13 mouse cellular contexts compared by ENCODE assay signal in the genomic region with DNA sequence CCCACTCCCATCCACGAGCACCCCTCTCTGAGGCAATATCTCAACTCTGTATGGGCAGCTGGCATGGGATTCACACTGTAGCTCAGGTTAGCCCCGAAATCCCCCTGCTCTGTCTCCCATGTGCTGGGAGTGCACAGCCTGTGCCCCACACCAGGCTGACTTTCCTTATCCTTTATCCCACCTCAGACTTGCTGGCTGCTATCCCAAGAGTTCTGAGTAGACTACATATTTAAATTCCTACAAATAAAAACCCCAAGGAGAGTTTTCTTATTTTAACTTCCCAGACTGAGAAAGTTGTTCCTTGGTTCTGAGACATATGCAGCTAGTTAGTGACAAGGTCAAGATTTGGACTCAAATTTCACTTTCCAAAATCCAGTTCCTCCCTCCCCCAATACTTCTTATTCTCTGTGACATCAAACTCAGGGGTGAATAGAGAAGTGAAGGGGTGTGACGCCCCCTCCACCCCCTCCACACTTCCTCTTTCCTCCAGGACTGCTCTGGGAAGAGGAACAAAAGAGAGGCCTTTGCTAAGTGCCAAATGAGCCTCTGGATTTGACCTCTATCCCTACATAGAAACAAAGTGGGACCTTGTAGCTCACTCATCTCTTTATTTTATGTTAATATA. TPM values are rescaled to one million over a fixed set of nuclear protein-coding genes. Genes with fewer than 3 reads are reported as not detected.
DNase-seq lines count a peak whose midpoint lies in the region; ATAC-seq and TF ChIP-seq lines count a peak whose summit lies in the region.
"Had no signal": no experiment of that assay in that cellular context is flagged by ENCODE, and none has a peak within 500 bp of the region (broad histone marks: within the 10 kb centered on the region; RNA-seq: fewer than 3 reads in every experiment).

No protein-coding gene starts in this region.

- WGBS in embryonic facial prominence, embryonic 10.5 days, result 61% methylated on average over 3 of the region's 3 CpGs

- no peaks in the 10 kb centered on the region for H3K9me3 ChIP-seq in G1E (replicated peaks)
- H3K9me3 ChIP-seq in embryonic facial prominence, embryonic 10.5 days, result no peaks in the 10 kb centered on the region; the same call in 1 of the 2 replicates
- H3K9me3 ChIP-seq: liver, embryonic 13.5 days had no signal

- DNase-seq in layer of hippocampus, adult 11-12 months (ENCODE audit: low spot score), result peak; percentile 28
- no peak for DNase-seq in layer of hippocampus, adult 8-10 months (ENCODE audit: low spot score in 2 of 2)
- peak; percentile 19 for DNase-seq in G1E (ENCODE audit: low spot score)
- peak; percentile 43 for DNase-seq in embryonic facial prominence, embryonic 10.5 days (ENCODE audit: low spot score)
- DNase-seq in adipocyte (ENCODE audit: low spot score), result no peak
- no peak for DNase-seq in cerebellum, postnatal 25 days
- DNase-seq: cerebellum, adult 9-11 months; gastrocnemius, postnatal 10 days; heart, postnatal 4 days; kidney, adult 8-10 months; liver, embryonic 13.5 days had no signal

- no peak overlapping the region for H3K4me3 ChIP-seq in G1E (ENCODE audit: low read depth, low read length)
- no peak overlapping the region for H3K4me3 ChIP-seq in embryonic facial prominence, embryonic 10.5 days
- H3K4me3 ChIP-seq: forebrain, embryonic 13.5 days; liver, embryonic 13.5 days had no signal

- TF ChIP-seq CTCF in G1E (IDR thresholded peaks at IDR 0.05; ENCODE audit: low read depth, low read length), result no peak

- H3K4me1 ChIP-seq in G1E (ENCODE audit: insufficient read depth, low read depth, low read length), result peaks cover 9% of the 10 kb centered on the region
- peaks cover 44% of the 10 kb centered on the region for H3K4me1 ChIP-seq in embryonic facial prominence, embryonic 10.5 days
- H3K4me1 ChIP-seq: liver, embryonic 13.5 days had no signal

- no peaks in the 10 kb centered on the region for H3K27me3 ChIP-seq in G1E (ENCODE audit: insufficient read depth, low read length)
- H3K27me3 ChIP-seq in embryonic facial prominence, embryonic 10.5 days (replicated peaks; ENCODE audit: low read depth, poor library complexity, severe bottlenecking), result no peaks in the 10 kb centered on the region
- H3K27me3 ChIP-seq: forebrain, embryonic 13.5 days had no signal

- no peak for ATAC-seq in G1E (ENCODE audit: extremely low read depth, insufficient number of reproducible peaks, low FRiP score, poor library complexity, severe bottlenecking)
- ATAC-seq in megakaryocyte, adult 5-6 weeks (ENCODE audit: poor library complexity, severe bottlenecking), result peak; percentile 95
- ATAC-seq: forebrain, embryonic 13.5 days had no signal

- H3K36me3 ChIP-seq in G1E (replicated peaks), result no peaks in the 10 kb centered on the region
- H3K36me3 ChIP-seq in embryonic facial prominence, embryonic 10.5 days (replicated peaks), result no peaks in the 10 kb centered on the region; the same call in 1 of the 2 replicates
- H3K36me3 ChIP-seq: liver, embryonic 13.5 days had no signal

- H3K27ac ChIP-seq in embryonic facial prominence, embryonic 10.5 days (replicated peaks), result peak overlapping the region; percentile 72
- H3K27ac ChIP-seq: forebrain, embryonic 13.5 days; liver, embryonic 13.5 days had no signal

RNA-seq across cellular contexts. Expression of gene Sgk1, which starts 7.3 kb away (rescaled TPM):
- 100 to 1,000 TPM in 3 of 4 experiments, 10 to 100 TPM in 1; 75.5 to 160 (median 130) TPM for total RNA-seq in layer of hippocampus, adult 8-10 months (2022)
- total RNA-seq in G1E (2014; fragmentation: Nextera tagmentation), result 90.7 and 111 TPM in 2 replicates
- total RNA-seq in G1E (2017), result 36.8 and 42.3 TPM in 2 replicates
- 2.0 and 3.0 TPM in 2 replicates for polyA plus RNA-seq in G1E (2012)
- polyA plus RNA-seq in embryonic facial prominence, embryonic 10.5 days (2016; fragmentation: Nextera tagmentation; extraction: Ambion mirVana), result 18.7 and 23.3 TPM in 2 replicates
- 27.2 and 31.3 TPM in 2 replicates for total RNA-seq in megakaryocyte, adult 5-6 weeks (2015)
- total RNA-seq in megakaryocyte, adult 5-6 weeks (2017), result 43.9 and 48.3 TPM in 2 replicates

Comparison
In these comparisons a context has a peak if more than half of its experiments do, and no peak if none do; other contexts are left out.
1. DNase-seq: peak in layer of hippocampus, adult 11-12 months (single experiment), G1E (single experiment) and embryonic facial prominence, embryonic 10.5 days (single experiment); none in layer of hippocampus, adult 8-10 months (0 of 2), adipocyte (single experiment) and cerebellum, postnatal 25 days (0 of 2).